Mouse (Mus musculus): ENCODE measurements around the gene Ifitm1. TPM values are rescaled to one million over a fixed set of nuclear protein-coding genes. Genes with fewer than 3 reads are reported as not detected.

Ifitm1 gene
- not detected for polyA plus RNA-seq (2014; fragmentation: Illumina TruSeq; extraction: RNeasy Lipid Tissue Mini Kit (QIAGEN cat#74804); ENCODE audit: low read depth, low replicate concordance)

GRCm38 (mm10) chr7:140966921-140967320, at the start of gene Ifitm1:
Gene Ifitm1 (plus strand): TSS chr7:140967221.

GRCm38 (mm10) chr7:140920418-140921029, 46.5 kb upstream of the Ifitm1 start, which contains the start of gene Nlrp6:
Gene Nlrp6 (plus strand): TSS chr7:140920902.

GRCm38 (mm10) chr7:140941222-140942051, 25.6 kb upstream of the Ifitm1 start, which contains the start of gene Pgghg:
Gene Pgghg (plus strand): TSS chr7:140941391.

GRCm38 (mm10) chr7:140949824-140950530, 17.0 kb upstream of the Ifitm1 start, which contains the start of gene Ifitm5:
Gene Ifitm5 (minus strand): TSS chr7:140950291.

GRCm38 (mm10) chr7:140955758-140956555, 11.1 kb upstream of the Ifitm1 start, which contains the start of the genes Gm45717 and Ifitm2:
Gene Gm45717 (minus strand): TSS chr7:140955937.
Gene Ifitm2 (minus strand): TSS chr7:140955987.

GRCm38 (mm10) chr7:141010593-141010992, 43.6 kb downstream of the Ifitm1 start, which contains the start of gene Ifitm3:
Gene Ifitm3 (minus strand): TSS chr7:141010770.

GRCm38 (mm10) chr7:141017824-141018223, 50.8 kb downstream of the Ifitm1 start, which contains the start of gene Ifitm6:
Gene Ifitm6 (minus strand): TSS chr7:141017924.

Other genes starting within 250 kb of the Ifitm1 start
- gene Cyp2e1, start 203.5 kb upstream of the Ifitm1 start, polyA plus RNA-seq (2014; fragmentation: Illumina TruSeq; extraction: RNeasy Lipid Tissue Mini Kit (QIAGEN cat#74804); ENCODE audit: low read depth, low replicate concordance), result 1.8 TPM
- 395 TPM for gene Syce1, start 179.4 kb upstream of the Ifitm1 start, polyA plus RNA-seq (2014; fragmentation: Illumina TruSeq; extraction: RNeasy Lipid Tissue Mini Kit (QIAGEN cat#74804); ENCODE audit: low read depth, low replicate concordance)
- 5.9 TPM for gene Zfp941, start 145.0 kb upstream of the Ifitm1 start, polyA plus RNA-seq (2014; fragmentation: Illumina TruSeq; extraction: RNeasy Lipid Tissue Mini Kit (QIAGEN cat#74804); ENCODE audit: low read depth, low replicate concordance)
- gene Urah, start 132.2 kb upstream of the Ifitm1 start, polyA plus RNA-seq (2014; fragmentation: Illumina TruSeq; extraction: RNeasy Lipid Tissue Mini Kit (QIAGEN cat#74804); ENCODE audit: low read depth, low replicate concordance), result not detected
- not detected for gene Scgb1c1, start 121.7 kb upstream of the Ifitm1 start, polyA plus RNA-seq (2014; fragmentation: Illumina TruSeq; extraction: RNeasy Lipid Tissue Mini Kit (QIAGEN cat#74804); ENCODE audit: low read depth, low replicate concordance)
- gene Odf3, start 119.4 kb upstream of the Ifitm1 start, polyA plus RNA-seq (2014; fragmentation: Illumina TruSeq; extraction: RNeasy Lipid Tissue Mini Kit (QIAGEN cat#74804); ENCODE audit: low read depth, low replicate concordance), result 8.1 TPM
- gene Gm45785, start 110.9 kb upstream of the Ifitm1 start, polyA plus RNA-seq (2014; fragmentation: Illumina TruSeq; extraction: RNeasy Lipid Tissue Mini Kit (QIAGEN cat#74804); ENCODE audit: low read depth, low replicate concordance), result not detected
- 2.5 TPM for gene Ric8a, start 110.3 kb upstream of the Ifitm1 start, polyA plus RNA-seq (2014; fragmentation: Illumina TruSeq; extraction: RNeasy Lipid Tissue Mini Kit (QIAGEN cat#74804); ENCODE audit: low read depth, low replicate concordance)
- gene Bet1l, start 109.6 kb upstream of the Ifitm1 start, polyA plus RNA-seq (2014; fragmentation: Illumina TruSeq; extraction: RNeasy Lipid Tissue Mini Kit (QIAGEN cat#74804); ENCODE audit: low read depth, low replicate concordance), result 4.3 TPM
- gene Psmd13, start 85.3 kb upstream of the Ifitm1 start, polyA plus RNA-seq (2014; fragmentation: Illumina TruSeq; extraction: RNeasy Lipid Tissue Mini Kit (QIAGEN cat#74804); ENCODE audit: low read depth, low replicate concordance), result 142 TPM
- 9.5 TPM for gene Sirt3, start 84.9 kb upstream of the Ifitm1 start, polyA plus RNA-seq (2014; fragmentation: Illumina TruSeq; extraction: RNeasy Lipid Tissue Mini Kit (QIAGEN cat#74804); ENCODE audit: low read depth, low replicate concordance)
- not detected for gene Cox8b, start 66.8 kb upstream of the Ifitm1 start, polyA plus RNA-seq (2014; fragmentation: Illumina TruSeq; extraction: RNeasy Lipid Tissue Mini Kit (QIAGEN cat#74804); ENCODE audit: low read depth, low replicate concordance)
- not detected for gene Nlrp6, start 46.3 kb upstream of the Ifitm1 start, polyA plus RNA-seq (2014; fragmentation: Illumina TruSeq; extraction: RNeasy Lipid Tissue Mini Kit (QIAGEN cat#74804); ENCODE audit: low read depth, low replicate concordance)
- gene Pgghg, start 25.8 kb upstream of the Ifitm1 start, polyA plus RNA-seq (2014; fragmentation: Illumina TruSeq; extraction: RNeasy Lipid Tissue Mini Kit (QIAGEN cat#74804); ENCODE audit: low read depth, low replicate concordance), result 0.11 TPM
- gene Ifitm5, start 16.9 kb upstream of the Ifitm1 start, polyA plus RNA-seq (2014; fragmentation: Illumina TruSeq; extraction: RNeasy Lipid Tissue Mini Kit (QIAGEN cat#74804); ENCODE audit: low read depth, low replicate concordance), result not detected
- not detected for gene Gm45717, start 11.3 kb upstream of the Ifitm1 start, polyA plus RNA-seq (2014; fragmentation: Illumina TruSeq; extraction: RNeasy Lipid Tissue Mini Kit (QIAGEN cat#74804); ENCODE audit: low read depth, low replicate concordance)
- 4.3 TPM for gene Ifitm2, start 11.2 kb upstream of the Ifitm1 start, polyA plus RNA-seq (2014; fragmentation: Illumina TruSeq; extraction: RNeasy Lipid Tissue Mini Kit (QIAGEN cat#74804); ENCODE audit: low read depth, low replicate concordance)
- gene Ifitm3, start 43.5 kb downstream of the Ifitm1 start, polyA plus RNA-seq (2014; fragmentation: Illumina TruSeq; extraction: RNeasy Lipid Tissue Mini Kit (QIAGEN cat#74804); ENCODE audit: low read depth, low replicate concordance), result 1.7 TPM
- not detected for gene Ifitm6, start 50.7 kb downstream of the Ifitm1 start, polyA plus RNA-seq (2014; fragmentation: Illumina TruSeq; extraction: RNeasy Lipid Tissue Mini Kit (QIAGEN cat#74804); ENCODE audit: low read depth, low replicate concordance)
- gene Gm17387, start 61.9 kb downstream of the Ifitm1 start, polyA plus RNA-seq (2014; fragmentation: Illumina TruSeq; extraction: RNeasy Lipid Tissue Mini Kit (QIAGEN cat#74804); ENCODE audit: low read depth, low replicate concordance), result not detected
- gene B4galnt4, start 93.9 kb downstream of the Ifitm1 start, polyA plus RNA-seq (2014; fragmentation: Illumina TruSeq; extraction: RNeasy Lipid Tissue Mini Kit (QIAGEN cat#74804); ENCODE audit: low read depth, low replicate concordance), result 1.2 TPM
- gene Pkp3, start 111.0 kb downstream of the Ifitm1 start, polyA plus RNA-seq (2014; fragmentation: Illumina TruSeq; extraction: RNeasy Lipid Tissue Mini Kit (QIAGEN cat#74804); ENCODE audit: low read depth, low replicate concordance), result not detected
- gene Sigirr, start 133.4 kb downstream of the Ifitm1 start, polyA plus RNA-seq (2014; fragmentation: Illumina TruSeq; extraction: RNeasy Lipid Tissue Mini Kit (QIAGEN cat#74804); ENCODE audit: low read depth, low replicate concordance), result not detected
- 0.18 TPM for gene Ano9, start 150.6 kb downstream of the Ifitm1 start, polyA plus RNA-seq (2014; fragmentation: Illumina TruSeq; extraction: RNeasy Lipid Tissue Mini Kit (QIAGEN cat#74804); ENCODE audit: low read depth, low replicate concordance)
- gene Ptdss2, start 155.2 kb downstream of the Ifitm1 start, polyA plus RNA-seq (2014; fragmentation: Illumina TruSeq; extraction: RNeasy Lipid Tissue Mini Kit (QIAGEN cat#74804); ENCODE audit: low read depth, low replicate concordance), result 179 TPM
- 0.41 TPM for gene Rnh1, start 205.6 kb downstream of the Ifitm1 start, polyA plus RNA-seq (2014; fragmentation: Illumina TruSeq; extraction: RNeasy Lipid Tissue Mini Kit (QIAGEN cat#74804); ENCODE audit: low read depth, low replicate concordance)
- 6.3 TPM for gene Hras, start 226.8 kb downstream of the Ifitm1 start, polyA plus RNA-seq (2014; fragmentation: Illumina TruSeq; extraction: RNeasy Lipid Tissue Mini Kit (QIAGEN cat#74804); ENCODE audit: low read depth, low replicate concordance)
- gene Lrrc56, start 226.9 kb downstream of the Ifitm1 start, polyA plus RNA-seq (2014; fragmentation: Illumina TruSeq; extraction: RNeasy Lipid Tissue Mini Kit (QIAGEN cat#74804); ENCODE audit: low read depth, low replicate concordance), result 9.5 TPM
- 18.2 TPM for gene Lmntd2, start 246.9 kb downstream of the Ifitm1 start, polyA plus RNA-seq (2014; fragmentation: Illumina TruSeq; extraction: RNeasy Lipid Tissue Mini Kit (QIAGEN cat#74804); ENCODE audit: low read depth, low replicate concordance)
- gene Rassf7, start 248.6 kb downstream of the Ifitm1 start, polyA plus RNA-seq (2014; fragmentation: Illumina TruSeq; extraction: RNeasy Lipid Tissue Mini Kit (QIAGEN cat#74804); ENCODE audit: low read depth, low replicate concordance), result 2.4 TPM

All from testis, adult 10 weeks (tissue).